Mouse (Mus musculus) thymus, postnatal 10 days (tissue): ENCODE measurements at regions not wholly inside any gene's neighbourhood (a gene's known extent, or its start where the extent isn't known, plus 50 kb on each side); places are given as distances from the start of the nearest gene placed in this dataset.

Experiments used
- DNase-seq, 2 experiments: peaks; one replicate each; pipeline ENCODE4 v3.0.0; 2021; ENCODE audit warnings: low spot score in 2 of 2

GRCm38 (mm10) chr14:72113377-72113993 is 378.2 kb downstream of the Gm9195 start:
- no peak for DNase-seq

- no peak for DNase-seq
Measured at GRCm38 (mm10) chr14:72110689-72111088, 380.9 kb downstream of the Gm9195 start.

GRCm38 (mm10) chr14:72091579-72091978 is 400.1 kb downstream of the Gm9195 start:
- no peak for DNase-seq

- DNase-seq, result no peak
Measured at GRCm38 (mm10) chr14:72081473-72081872, 410.2 kb downstream of the Gm9195 start.

- no peak for DNase-seq
Measured at GRCm38 (mm10) chr14:72064111-72064812, 427.4 kb downstream of the Gm9195 start.

GRCm38 (mm10) chr14:72042881-72043236 is 448.8 kb downstream of the Gm9195 start:
- DNase-seq, result no peak

GRCm38 (mm10) chr14:72042112-72042880 is 449.3 kb downstream of the Gm9195 start:
- DNase-seq, result no peak

- DNase-seq, result no peak
Measured at GRCm38 (mm10) chr14:72030396-72030795, 461.2 kb downstream of the Gm9195 start.

GRCm38 (mm10) chr14:72027362-72028020 is 464.1 kb downstream of the Gm9195 start:
- DNase-seq, result no peak

- DNase-seq, result no peak
Measured at GRCm38 (mm10) chr14:72004371-72004770, 487.3 kb downstream of the Gm9195 start.

GRCm38 (mm10) chr14:72002205-72003138 is 489.2 kb downstream of the Gm9195 start:
- DNase-seq, result no peak

GRCm38 (mm10) chr14:71973016-71973415 is 518.6 kb downstream of the Gm9195 start:
- DNase-seq, result no peak

- no peak for DNase-seq
Measured at GRCm38 (mm10) chr14:71972521-71972920, 519.1 kb downstream of the Gm9195 start.

GRCm38 (mm10) chr14:71967646-71968045 is 524.0 kb downstream of the Gm9195 start:
- DNase-seq, result no peak

GRCm38 (mm10) chr14:71963389-71964169 is 528.1 kb downstream of the Gm9195 start:
- DNase-seq, result no peak

GRCm38 (mm10) chr14:71948701-71949100 is 542.9 kb downstream of the Gm9195 start:
- no peak for DNase-seq

- no peak for DNase-seq
Measured at GRCm38 (mm10) chr14:71937157-71937485, 554.5 kb downstream of the Gm9195 start.

- DNase-seq, result no peak
Measured at GRCm38 (mm10) chr14:71936373-71937156, 555.1 kb downstream of the Gm9195 start.

GRCm38 (mm10) chr14:71915964-71916363 is 575.7 kb downstream of the Gm9195 start:
- no peak for DNase-seq

GRCm38 (mm10) chr14:71910936-71911335 is 580.7 kb downstream of the Gm9195 start:
- no peak for DNase-seq
